Mouse (Mus musculus) C2C12 (cell line): Measurements from ENCODE around the gene Dnajb4.

Experiments used
- CTCF ChIP-seq: IDR thresholded peaks from one replicate; pipeline ENCODE4 v1.5.1; 2011; ENCODE audit not compliant: control insufficient read depth, insufficient read depth, insufficient read length
- FOSL1 ChIP-seq: IDR thresholded peaks from one replicate; pipeline ENCODE4 v1.8.0; 2011; ENCODE audit warnings: mild to moderate bottlenecking, low read length; ENCODE audit not compliant: poor library complexity, insufficient read depth, severe bottlenecking
- MAX ChIP-seq: IDR thresholded peaks from one replicate; pipeline ENCODE4 v1.6.1; 2011; ENCODE audit warnings: mild to moderate bottlenecking, control low read depth
- MYOG ChIP-seq: IDR thresholded peaks from one replicate; pipeline ENCODE4 v1.6.1; 2011; ENCODE audit not compliant: control insufficient read depth, insufficient read length; ENCODE audit errors: extremely low read depth
- USF1 ChIP-seq: IDR thresholded peaks from one replicate; pipeline ENCODE4 v1.6.1; 2011; ENCODE audit warnings: low read depth, mild to moderate bottlenecking, control low read depth, moderate library complexity

GRCm38 (mm10) chr3:152209177-152209966 is 730 bp downstream of the Dnajb4 start:
- TF ChIP-seq MYOG, result no peak
- TF ChIP-seq CTCF, result no peak
- no peak for TF ChIP-seq MAX
- TF ChIP-seq USF1, result no peak
- TF ChIP-seq FOSL1, result no peak
